Mouse (Mus musculus): ENCODE measurements around the gene Tmem87a.
A peak's percentile ranks its signal among the peaks of the same experiment; 100 is the strongest.

- TF ChIP-seq CTCF (IDR thresholded peaks at IDR 0.05; ENCODE audit: low read depth) (peak; percentile 16; the same call in 1 of the 2 replicates), EP300 (IDR thresholded peaks at IDR 0.05; ENCODE audit: low read depth) (no peak)
These were observed 11.5 kb downstream of the Tmem87a start for GRCm38 (mm10) chr2:120392406-120392805.
